9 mouse cellular contexts compared by ENCODE assay signal in the genomic region with DNA sequence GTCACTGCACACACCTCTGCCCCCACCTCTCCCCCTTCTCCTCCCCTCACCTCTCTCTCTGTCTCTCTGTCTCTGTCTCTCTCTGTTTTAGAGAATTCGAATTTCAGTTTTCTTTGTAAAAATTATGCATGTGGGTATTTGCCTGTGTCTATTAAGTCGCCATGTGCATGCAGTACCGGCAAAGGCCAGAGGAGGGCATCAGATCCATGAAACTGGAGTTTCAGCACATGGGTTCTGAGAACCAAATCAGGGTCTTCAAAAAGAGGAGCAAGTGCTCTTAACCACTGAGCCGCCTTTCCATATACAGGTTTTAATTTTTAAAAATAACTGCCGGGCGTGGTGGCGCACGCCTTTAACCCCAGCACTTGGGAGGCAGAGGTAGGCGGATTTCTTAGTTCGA. TPM values are rescaled to one million over a fixed set of nuclear protein-coding genes. Genes with fewer than 3 reads are reported as not detected.
DNase-seq lines count a peak whose midpoint lies in the region; ATAC-seq lines count a peak whose summit lies in the region.
"Had no signal": no experiment of that assay in that cellular context is flagged by ENCODE, and none has a peak within 500 bp of the region (broad histone marks: within the 10 kb centered on the region; RNA-seq: fewer than 3 reads in every experiment).

No protein-coding gene starts in this region.

- no peak overlapping the region for H3K9ac ChIP-seq in intestine, embryonic 14.5 days (ENCODE audit: low read length)
- no peak overlapping the region for H3K9ac ChIP-seq in intestine, embryonic 15.5 days
- H3K9ac ChIP-seq: limb, embryonic 15.5 days had no signal

- H3K4me3 ChIP-seq in intestine, embryonic 14.5 days (ENCODE audit: low read depth, low read length) = no peak overlapping the region
- H3K4me3 ChIP-seq in intestine, embryonic 15.5 days (replicated peaks) = no peak overlapping the region
- H3K4me3 ChIP-seq: limb, embryonic 15.5 days had no signal

- no peaks in the 10 kb centered on the region for H3K4me1 ChIP-seq in intestine, embryonic 14.5 days (replicated peaks; ENCODE audit: control insufficient read depth, insufficient read depth, low read length)
- H3K4me1 ChIP-seq in intestine, embryonic 15.5 days (replicated peaks) = no peaks in the 10 kb centered on the region
- H3K4me1 ChIP-seq: limb, embryonic 15.5 days had no signal

- H3K36me3 ChIP-seq in intestine, embryonic 14.5 days (ENCODE audit: control insufficient read depth, insufficient read depth, low read length) = no peaks in the 10 kb centered on the region
- no peaks in the 10 kb centered on the region for H3K36me3 ChIP-seq in intestine, embryonic 15.5 days
- H3K36me3 ChIP-seq: limb, embryonic 15.5 days had no signal

- DNase-seq in intestine, embryonic 14.5 days (ENCODE audit: low spot score) = peak; percentile 69
- peak; percentile 37 for DNase-seq in CD4-positive helper T cell, adult 2 months (ENCODE audit: low read depth, low spot score)
- DNase-seq in NIH3T3 (ENCODE audit: low read depth) = peak; percentile 65
- peak; percentile 55 for DNase-seq in embryo, embryonic 11 days
- peak; percentile 74 for DNase-seq in lung, postnatal 36 days
- peak; percentile 49 to 65 for DNase-seq in thymus, postnatal 36 days
- DNase-seq in gastrocnemius, postnatal 25 days = no peak

- ATAC-seq in intestine, embryonic 14.5 days (replicated peaks; ENCODE audit: low FRiP score, low TSS enrichment, low read depth) = no peak
- no peak for ATAC-seq in intestine, embryonic 15.5 days

- no peaks in the 10 kb centered on the region for H3K27me3 ChIP-seq in intestine, embryonic 14.5 days (replicated peaks; ENCODE audit: control insufficient read depth, insufficient read depth, low read length)
- no peaks in the 10 kb centered on the region for H3K27me3 ChIP-seq in intestine, embryonic 15.5 days (replicated peaks)
- H3K27me3 ChIP-seq: limb, embryonic 15.5 days had no signal

- H3K27ac ChIP-seq in intestine, embryonic 14.5 days (ENCODE audit: low read depth) = no peak overlapping the region
- no peak overlapping the region for H3K27ac ChIP-seq in intestine, embryonic 15.5 days
- H3K27ac ChIP-seq: limb, embryonic 15.5 days had no signal

- WGBS in intestine, embryonic 14.5 days = 75% methylated on average over 10 of the region's 10 CpGs
- WGBS in intestine, embryonic 15.5 days = 76% methylated on average over 10 of the region's 10 CpGs

- no peak overlapping the region for H3K4me2 ChIP-seq in intestine, embryonic 14.5 days (ENCODE audit: low read length)
- no peak overlapping the region for H3K4me2 ChIP-seq in intestine, embryonic 15.5 days (replicated peaks)
- H3K4me2 ChIP-seq: limb, embryonic 15.5 days had no signal

- H3K9me3 ChIP-seq in intestine, embryonic 14.5 days (ENCODE audit: control insufficient read depth, low read length) = no peaks in the 10 kb centered on the region
- no peaks in the 10 kb centered on the region for H3K9me3 ChIP-seq in intestine, embryonic 15.5 days
- H3K9me3 ChIP-seq: limb, embryonic 15.5 days had no signal

RNA-seq across cellular contexts. Expression of a gene that starts 17.0 kb away (rescaled TPM):
- polyA plus RNA-seq in intestine, embryonic 14.5 days (2014; fragmentation: Nextera tagmentation; extraction: Ambion mirVana) = 1.2 and 1.9 TPM in 2 replicates
- 0.98 and 1.3 TPM in 2 replicates for polyA plus RNA-seq in intestine, embryonic 15.5 days (2015; fragmentation: Nextera tagmentation; extraction: Ambion mirVana)
- total RNA-seq in gastrocnemius, postnatal 25 days (2021) = 1 to 10 TPM; 2.3 to 3.2 TPM
